Mouse (Mus musculus) thymus, postnatal 4 days (tissue): Measurements from ENCODE around the gene 4921517D22Rik.

Experiments used
- DNase-seq: peaks from one replicate; pipeline ENCODE4 v3.0.0; 2021

The 4921517D22Rik gene

GRCm38 (mm10) chr13:59690576-59690975 is 3.3 kb downstream of the 4921517D22Rik start:
- DNase-seq = no peak

- DNase-seq = no peak
These were observed 4.1 kb downstream of the 4921517D22Rik start for GRCm38 (mm10) chr13:59689843-59690242.

- DNase-seq = no peak
These were observed 4.6 kb downstream of the 4921517D22Rik start for GRCm38 (mm10) chr13:59689313-59689712.

- DNase-seq = peak; percentile 33
These were observed 5.6 kb downstream of the 4921517D22Rik start for GRCm38 (mm10) chr13:59688338-59688770.

- no peak for DNase-seq
These were observed 8.7 kb downstream of the 4921517D22Rik start for GRCm38 (mm10) chr13:59685236-59685635.

- no peak for DNase-seq
These were observed 11.3 kb downstream of the 4921517D22Rik start for GRCm38 (mm10) chr13:59682629-59683028.

GRCm38 (mm10) chr13:59679908-59680307 is 14.0 kb downstream of the 4921517D22Rik start:
- DNase-seq = no peak

GRCm38 (mm10) chr13:59679306-59679705 is 14.6 kb downstream of the 4921517D22Rik start:
- no peak for DNase-seq

GRCm38 (mm10) chr13:59676316-59677229 is 17.3 kb downstream of the 4921517D22Rik start:
- no peak for DNase-seq

GRCm38 (mm10) chr13:59675151-59676011 is 18.5 kb downstream of the 4921517D22Rik start, which contains the start of gene Golm1:
Golm1 (minus strand) TSS chr13:59675811.
- peak; percentile 51 for DNase-seq

GRCm38 (mm10) chr13:59674761-59675150 is 19.2 kb downstream of the 4921517D22Rik start:
- DNase-seq = no peak

GRCm38 (mm10) chr13:59674215-59674614 is 19.7 kb downstream of the 4921517D22Rik start:
- no peak for DNase-seq

- no peak for DNase-seq
These were observed 20.3 kb downstream of the 4921517D22Rik start for GRCm38 (mm10) chr13:59673597-59673996.

- no peak for DNase-seq
These were observed 21.7 kb downstream of the 4921517D22Rik start for GRCm38 (mm10) chr13:59672248-59672647.

GRCm38 (mm10) chr13:59671521-59671920 is 22.4 kb downstream of the 4921517D22Rik start:
- DNase-seq = no peak

- DNase-seq = no peak
These were observed 24.0 kb downstream of the 4921517D22Rik start for GRCm38 (mm10) chr13:59669946-59670345.

GRCm38 (mm10) chr13:59668501-59669093 is 25.3 kb downstream of the 4921517D22Rik start:
- peak; percentile 21 for DNase-seq

- no peak for DNase-seq
These were observed 26.1 kb downstream of the 4921517D22Rik start for GRCm38 (mm10) chr13:59667763-59668162.

- DNase-seq = no peak
These were observed 29.8 kb downstream of the 4921517D22Rik start for GRCm38 (mm10) chr13:59663939-59664712.

GRCm38 (mm10) chr13:59661966-59662365 is 31.9 kb downstream of the 4921517D22Rik start:
- no peak for DNase-seq

GRCm38 (mm10) chr13:59661387-59661786 is 32.5 kb downstream of the 4921517D22Rik start:
- DNase-seq = no peak

GRCm38 (mm10) chr13:59660371-59660770 is 33.5 kb downstream of the 4921517D22Rik start:
- DNase-seq = no peak
